Mouse (Mus musculus) liver, embryonic 14.5 days (tissue): ENCODE measurements around the gene H1foo. TPM values are rescaled to one million over a fixed set of nuclear protein-coding genes. Genes with fewer than 3 reads are reported as not detected.

Source experiments
- ATAC-seq: fragments of 200-750 bp; cut with Nextera tagmentation; 2 replicates; pipeline ENCODE4 v1.8.0; 2017; ENCODE audit warnings: moderate number of reproducible peaks, mild to moderate bottlenecking, moderate library complexity; ENCODE audit not compliant: insufficient read depth
- DNase-seq, 3 experiments: peaks; one replicate each; pipeline ENCODE4 v3.0.0-alpha.2; 2012 to 2013; ENCODE audit warnings: low read depth in 3 of 3, low spot score in 3 of 3
- H3K27ac ChIP-seq: fragments of 300-500 bp; sonication (generic); 2 replicates; pipeline ENCODE4 v1.5.1; 2014; ENCODE audit warnings: moderate library complexity, mild to moderate bottlenecking, control low read depth, inconsistent platforms
- H3K27me3 ChIP-seq: fragments of 300-500 bp; sonication (generic); 2 replicates; pipeline ENCODE4 v1.6.1; 2014; ENCODE audit warnings: mild to moderate bottlenecking, low read length, moderate library complexity; ENCODE audit not compliant: control insufficient read depth, insufficient read depth
- H3K36me3 ChIP-seq: fragments of 300-500 bp; sonication (generic); replicated peaks from 2 replicates; pipeline ENCODE4 v1.6.1; 2014; ENCODE audit warnings: low read depth; ENCODE audit not compliant: control insufficient read depth, insufficient read depth
- H3K4me1 ChIP-seq, 2 experiments: fragments of 200-500 bp in 1 of 2; fragments of 300-500 bp in 1 of 2; sonication (generic) in 1 of 2; replicated peaks; 2 replicates each; pipeline ENCODE4 v1.6.1; 2012 to 2014; ENCODE audit warnings: antibody characterized with exemption in 1 of 2, inconsistent platforms in 1 of 2, low read length in 1 of 2; ENCODE audit not compliant: control insufficient read depth in 2 of 2, insufficient read depth in 2 of 2
- H3K4me2 ChIP-seq: fragments of 300-500 bp; sonication (generic); 2 replicates; pipeline ENCODE4 v1.6.1; 2014; ENCODE audit warnings: low read depth, mild to moderate bottlenecking, control low read depth, moderate library complexity
- H3K4me3 ChIP-seq, 2 experiments: fragments of 200-500 bp in 1 of 2; fragments of 300-500 bp in 1 of 2; sonication (generic) in 1 of 2; 2 replicates each; pipeline ENCODE4 v1.5.1; 2012 to 2014; ENCODE audit warnings: low read depth in 2 of 2, low read length in 2 of 2, mild to moderate bottlenecking in 2 of 2, control low read depth in 1 of 2, inconsistent platforms in 1 of 2, moderate library complexity in 1 of 2; ENCODE audit not compliant: insufficient read depth in 1 of 2
- H3K9ac ChIP-seq: fragments of 300-500 bp; sonication (generic); replicated peaks from 2 replicates; pipeline ENCODE4 v1.6.1; 2014; ENCODE audit warnings: mild to moderate bottlenecking, control low read depth, moderate library complexity
- H3K9me3 ChIP-seq: fragments of 300-500 bp; sonication (generic); 2 replicates; pipeline ENCODE4 v1.6.1; 2016; ENCODE audit warnings: low read length, mixed read lengths; ENCODE audit not compliant: control insufficient read depth
- CTCF ChIP-seq: IDR thresholded peaks from 2 replicates; pipeline ENCODE4 v1.5.1; 2016; ENCODE audit warnings: antibody characterized with exemption, low read depth, control low read depth
- EP300 ChIP-seq: IDR thresholded peaks from 2 replicates; pipeline ENCODE4 v1.6.1; 2016; ENCODE audit warnings: antibody characterized with exemption, low read depth
- WGBS: fragments of 180-500 bp; shearing (Covaris S2); extraction: QIAGEN DNeasy Blood & Tissue Kit; methylation state at CpG from one replicate; pipeline ENCODE4 v1.1.7; 2014; ENCODE audit not compliant: insufficient replicate concordance; 5-methylcytosine and 5-hydroxymethylcytosine counted together
- polyA plus RNA-seq, 2 experiments: library from polyadenylated mRNA; depleted of rRNA in 1 of 2; stranded (reverse) in 1 of 2; unstranded in 1 of 2; fragments of >200 nt; fragmentation: Nextera tagmentation in 1 of 2; extraction: Ambion mirVana in 1 of 2; gene quantifications; 2 replicates each; pipeline versions ENCODE4 v1.2.1 to v1.2.3; 2012 to 2014

Gene H1foo
- polyA plus RNA-seq, 2 experiments = not detected

GRCm38 (mm10) chr6:115989032-115989431, 44.3 kb downstream of the H1foo start:
- ATAC-seq (no peak), DNase-seq (no peak)
- Histone ChIP-seq H3K27me3 (peaks cover 25% of the 10 kb centered on the region), H3K9me3 (no peaks in the 10 kb centered on the region), H3K9ac (no peak overlapping the region), H3K4me1 (no peaks in the 10 kb centered on the region), H3K27ac (no peak overlapping the region), H3K36me3 (no peaks in the 10 kb centered on the region), H3K4me3 (no peak overlapping the region), H3K4me2 (no peak overlapping the region)
- WGBS = 66% methylated on average over 5 of the region's 5 CpGs
- TF ChIP-seq EP300 (no peak), CTCF (no peak)

DNA sequence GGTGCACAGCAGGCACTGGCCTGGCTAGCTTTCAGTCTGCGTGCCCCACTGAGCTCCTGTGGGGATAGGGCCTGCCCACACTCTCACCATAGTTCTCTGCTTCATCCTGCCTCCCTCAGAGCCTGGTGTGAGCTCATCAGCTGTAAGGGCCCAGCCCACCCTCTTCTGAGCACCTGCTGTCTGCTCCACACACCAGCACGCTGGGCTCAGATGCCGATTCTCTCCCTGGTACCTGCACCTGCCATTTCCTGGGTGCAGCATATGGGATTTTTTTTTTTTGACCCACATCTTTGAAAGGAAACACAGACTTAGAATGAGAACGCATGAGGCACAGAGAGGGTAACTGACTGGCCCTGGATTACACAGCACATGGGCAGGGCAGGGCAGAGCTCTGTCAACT, 44.9 kb downstream of the H1foo start:
- peaks cover 31% of the 10 kb centered on the region for H3K27me3 ChIP-seq
- H3K9me3 ChIP-seq = no peaks in the 10 kb centered on the region
- H3K36me3 ChIP-seq = no peaks in the 10 kb centered on the region
- no peak overlapping the region for H3K4me3 ChIP-seq
- H3K4me2 ChIP-seq = no peak overlapping the region
- DNase-seq (no peak), ATAC-seq (no peak)
- no peak overlapping the region for H3K9ac ChIP-seq
- no peak for TF ChIP-seq EP300
- TF ChIP-seq CTCF = no peak
- 70% methylated on average over 4 of the region's 4 CpGs for WGBS
- no peaks in the 10 kb centered on the region for H3K4me1 ChIP-seq
- H3K27ac ChIP-seq = no peak overlapping the region

DNA sequence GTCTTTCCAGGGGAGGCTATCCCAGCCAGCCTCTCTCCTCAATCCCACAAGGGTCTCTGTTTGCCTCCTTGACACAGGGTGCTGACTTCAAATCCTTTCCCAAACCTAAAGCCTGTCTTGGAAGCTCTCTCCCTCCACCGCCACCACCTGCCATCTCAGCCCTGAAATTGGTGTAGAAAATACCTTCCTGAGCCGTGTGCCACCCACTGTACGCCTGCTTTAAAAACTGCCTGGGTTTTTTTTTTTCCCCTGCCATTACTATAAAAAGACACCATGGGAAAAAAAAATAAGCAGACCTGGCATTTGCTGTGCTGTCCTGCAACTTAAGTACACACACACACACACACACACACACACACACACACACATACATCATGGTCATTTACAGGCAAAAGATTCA, 45.3 kb downstream of the H1foo start:
- H3K4me2 ChIP-seq = no peak overlapping the region
- no peak overlapping the region for H3K27ac ChIP-seq
- H3K9ac ChIP-seq = no peak overlapping the region
- DNase-seq = no peak
- H3K4me3 ChIP-seq = no peak overlapping the region
- no peak for TF ChIP-seq EP300
- no peak for TF ChIP-seq CTCF
- H3K9me3 ChIP-seq = no peaks in the 10 kb centered on the region
- H3K36me3 ChIP-seq = no peaks in the 10 kb centered on the region
- 66% methylated on average over 3 of the region's 3 CpGs for WGBS
- H3K27me3 ChIP-seq = peaks cover 31% of the 10 kb centered on the region
- no peak for ATAC-seq
- no peaks in the 10 kb centered on the region for H3K4me1 ChIP-seq

DNA sequence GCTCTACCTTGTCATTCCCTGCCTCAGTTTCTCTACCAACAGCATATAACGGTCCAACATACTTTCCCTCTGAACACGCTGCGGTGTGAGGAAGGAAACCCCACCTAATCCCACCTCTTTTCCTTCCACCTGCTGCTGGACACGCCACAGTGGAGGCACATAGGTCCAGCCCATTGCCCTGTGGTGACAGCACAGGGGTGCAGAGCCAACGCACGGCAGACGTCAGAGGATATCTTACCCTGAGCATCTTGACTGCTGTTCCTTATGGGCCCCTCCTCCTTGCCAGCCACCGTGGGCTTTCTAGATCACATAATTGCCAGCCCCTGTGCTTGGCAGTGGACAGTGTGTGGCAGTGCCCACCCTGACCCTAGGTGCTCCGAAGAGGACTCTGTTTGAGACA, 45.7 kb downstream of the H1foo start:
- Histone ChIP-seq H3K27me3 (peaks cover 31% of the 10 kb centered on the region), H3K4me3 (no peak overlapping the region; a peak in 1 of 4 replicates), H3K4me2 (no peak overlapping the region), H3K4me1 (no peaks in the 10 kb centered on the region), H3K27ac (no peak overlapping the region), H3K36me3 (no peaks in the 10 kb centered on the region), H3K9ac (no peak overlapping the region), H3K9me3 (no peaks in the 10 kb centered on the region)
- ATAC-seq (no peak), DNase-seq (no peak)
- TF ChIP-seq EP300 = no peak
- TF ChIP-seq CTCF = no peak
- 52% methylated on average over 9 of the region's 9 CpGs for WGBS

GRCm38 (mm10) chr6:115991108-115991880, 46.6 kb downstream of the H1foo start:
- Histone ChIP-seq H3K9me3 (no peaks in the 10 kb centered on the region), H3K4me2 (no peak overlapping the region), H3K4me1 (no peaks in the 10 kb centered on the region), H3K36me3 (no peaks in the 10 kb centered on the region), H3K27ac (no peak overlapping the region), H3K27me3 (peaks cover 34% of the 10 kb centered on the region), H3K9ac (no peak overlapping the region), H3K4me3 (peak overlapping the region in 1 of 2 experiments; percentile 1; a peak in 3 of 4 replicates)
- no peak for DNase-seq
- no peak for TF ChIP-seq CTCF
- TF ChIP-seq EP300 = no peak
- ATAC-seq = no peak
- 27% methylated on average over 13 of the region's 13 CpGs for WGBS
